Mouse (Mus musculus): Measurements from ENCODE around the gene Car9.

DNA sequence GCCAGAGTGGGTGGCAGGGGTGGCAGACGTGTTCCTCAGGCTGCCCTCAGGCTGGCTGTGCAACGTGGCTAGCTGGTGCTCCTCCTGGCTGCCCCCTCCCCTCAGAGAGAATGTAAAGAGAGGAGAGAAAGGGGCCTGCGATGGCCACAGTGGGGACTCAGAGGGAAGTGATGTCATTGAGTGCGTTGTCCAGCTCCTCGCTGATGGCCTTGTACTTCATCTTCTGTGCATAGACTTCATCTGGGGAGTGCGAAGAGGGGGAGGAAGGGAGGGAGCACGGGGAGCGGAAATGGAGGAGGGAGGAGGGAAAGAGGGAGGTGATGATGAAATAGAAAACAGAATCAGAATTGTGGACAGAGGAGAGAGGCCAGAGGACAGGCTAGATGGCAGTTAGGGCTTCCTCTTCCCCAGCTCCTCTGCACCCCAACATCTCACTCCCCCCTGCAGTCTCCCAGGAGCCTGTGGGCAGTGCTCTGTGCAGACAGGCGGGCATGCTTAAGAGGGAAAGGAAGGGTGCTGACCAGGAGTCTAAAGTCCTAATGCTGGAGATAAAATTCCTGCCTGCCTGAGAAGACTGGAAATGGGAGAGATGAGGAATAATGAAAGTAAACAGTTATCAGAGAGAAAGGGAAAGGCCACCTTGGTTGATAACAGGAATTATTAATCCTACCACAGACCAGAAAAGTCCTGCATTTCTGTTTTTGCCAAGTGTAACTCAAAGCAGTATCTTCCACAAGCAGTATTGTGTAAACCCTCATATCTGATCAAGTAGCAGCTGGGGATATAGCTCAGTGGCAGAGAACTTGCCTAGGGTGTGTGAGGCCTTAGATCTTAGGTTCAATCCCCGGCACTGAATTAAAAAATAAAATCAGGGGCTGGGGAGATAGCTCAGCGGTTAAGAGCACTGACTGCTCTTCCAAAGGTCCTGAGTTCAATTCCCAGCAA lies 9.3 kb downstream of the Car9 start:
- TF ChIP-seq CTCF (IDR thresholded peaks at IDR 0.05; ENCODE audit: extremely low read depth, insufficient read depth, low read length) (no peak), POLR2A (IDR thresholded peaks at IDR 0.05; ENCODE audit: extremely low read depth, insufficient read depth, low read length) (no peak)
